Mouse (Mus musculus): ENCODE results near the gene Saa2. TPM values are rescaled to one million over a fixed set of nuclear protein-coding genes. Genes with fewer than 3 reads are reported as not detected.

The Saa2 gene
- polyA plus RNA-seq, 1 experiment from 2014 or later, result not detected

GRCm38 (mm10) chr7:46745816-46746215, 5.8 kb upstream of the Saa2 start:
- no peak overlapping the region for H3K4me3 ChIP-seq (ENCODE audit: low read depth, low read length)
- no peak overlapping the region for H3K4me2 ChIP-seq (ENCODE audit: low read depth, low read length)
- no peaks in the 10 kb centered on the region for H3K36me3 ChIP-seq (ENCODE audit: control insufficient read depth, insufficient read depth)
- H3K4me1 ChIP-seq (ENCODE audit: control insufficient read depth, low read depth, low read length), result no peaks in the 10 kb centered on the region
- no peak overlapping the region for H3K9ac ChIP-seq (ENCODE audit: low read depth, low read length)
- no peaks in the 10 kb centered on the region for H3K9me3 ChIP-seq (replicated peaks; ENCODE audit: control insufficient read depth, low read length)
- H3K27me3 ChIP-seq (ENCODE audit: control insufficient read depth, insufficient read depth, low read depth, low read length), result no peaks in the 10 kb centered on the region
- WGBS (ENCODE audit: insufficient replicate concordance), result 51% methylated on average over 3 of the region's 3 CpGs
- ATAC-seq (ENCODE audit: low read depth), result no peak
- no peak overlapping the region for H3K27ac ChIP-seq (ENCODE audit: low read length)

DNA sequence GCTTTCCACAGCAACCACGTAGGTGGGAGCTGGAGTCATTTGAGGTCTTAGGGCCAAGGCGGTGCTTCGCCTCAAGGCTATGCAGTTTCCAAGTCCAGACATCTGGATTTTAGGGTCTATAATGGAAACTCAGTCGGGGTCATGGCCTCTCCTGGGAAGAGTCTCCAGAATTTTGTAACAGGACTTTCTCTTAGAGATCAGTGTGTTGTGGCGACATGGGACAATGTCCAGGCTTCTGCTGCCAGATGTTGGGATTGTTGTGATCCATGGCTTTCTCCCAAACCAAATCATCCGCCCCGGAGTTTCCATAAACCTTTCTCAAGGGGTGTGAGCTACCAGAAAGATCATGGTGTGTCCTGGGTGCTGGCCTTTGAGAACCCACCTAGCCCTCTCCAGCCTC, 5.2 kb upstream of the Saa2 start:
- H3K27ac ChIP-seq (ENCODE audit: low read length), result no peak overlapping the region
- 68% methylated on average over 7 of the region's 7 CpGs for WGBS (ENCODE audit: insufficient replicate concordance)
- no peaks in the 10 kb centered on the region for H3K9me3 ChIP-seq (replicated peaks; ENCODE audit: control insufficient read depth, low read length)
- no peak for ATAC-seq (ENCODE audit: low read depth)
- no peak overlapping the region for H3K4me2 ChIP-seq (ENCODE audit: low read depth, low read length)
- H3K4me1 ChIP-seq (ENCODE audit: control insufficient read depth, low read depth, low read length), result no peaks in the 10 kb centered on the region
- no peaks in the 10 kb centered on the region for H3K36me3 ChIP-seq (ENCODE audit: control insufficient read depth, insufficient read depth)
- H3K27me3 ChIP-seq (ENCODE audit: control insufficient read depth, insufficient read depth, low read depth, low read length), result no peaks in the 10 kb centered on the region
- H3K4me3 ChIP-seq (ENCODE audit: low read depth, low read length), result no peak overlapping the region
- H3K9ac ChIP-seq (ENCODE audit: low read depth, low read length), result no peak overlapping the region

DNA sequence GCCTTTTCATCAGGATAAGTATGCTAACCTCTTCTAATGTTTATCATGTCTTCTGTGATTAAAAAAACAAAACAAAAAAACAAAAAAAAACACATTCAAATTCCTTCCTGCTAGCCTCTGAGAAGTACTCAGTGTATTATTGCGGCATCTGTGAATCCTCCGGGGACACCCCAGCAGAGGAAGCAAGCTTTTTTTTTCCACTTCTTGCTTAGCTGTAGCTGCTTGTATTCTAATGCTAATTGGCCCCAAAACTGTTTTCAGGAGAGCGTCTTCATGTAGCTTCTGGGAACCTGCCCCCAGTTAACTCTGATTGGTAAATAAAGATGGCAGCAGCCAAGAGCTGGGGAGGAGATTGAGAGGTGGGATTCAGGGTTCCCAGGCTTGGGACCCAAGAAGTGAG, 3.1 kb upstream of the Saa2 start:
- H3K9ac ChIP-seq (ENCODE audit: low read depth, low read length), result no peak overlapping the region
- no peak overlapping the region for H3K27ac ChIP-seq (ENCODE audit: low read length)
- no peak overlapping the region for H3K4me3 ChIP-seq (ENCODE audit: low read depth, low read length)
- WGBS (ENCODE audit: insufficient replicate concordance), result 64% methylated on average over 3 of the region's 3 CpGs
- H3K4me2 ChIP-seq (ENCODE audit: low read depth, low read length), result no peak overlapping the region
- no peaks in the 10 kb centered on the region for H3K4me1 ChIP-seq (ENCODE audit: control insufficient read depth, low read depth, low read length)
- no peak for ATAC-seq (ENCODE audit: low read depth)
- H3K27me3 ChIP-seq (ENCODE audit: control insufficient read depth, insufficient read depth, low read depth, low read length), result no peaks in the 10 kb centered on the region
- H3K9me3 ChIP-seq (replicated peaks; ENCODE audit: control insufficient read depth, low read length), result no peaks in the 10 kb centered on the region
- H3K36me3 ChIP-seq (ENCODE audit: control insufficient read depth, insufficient read depth), result no peaks in the 10 kb centered on the region

DNA sequence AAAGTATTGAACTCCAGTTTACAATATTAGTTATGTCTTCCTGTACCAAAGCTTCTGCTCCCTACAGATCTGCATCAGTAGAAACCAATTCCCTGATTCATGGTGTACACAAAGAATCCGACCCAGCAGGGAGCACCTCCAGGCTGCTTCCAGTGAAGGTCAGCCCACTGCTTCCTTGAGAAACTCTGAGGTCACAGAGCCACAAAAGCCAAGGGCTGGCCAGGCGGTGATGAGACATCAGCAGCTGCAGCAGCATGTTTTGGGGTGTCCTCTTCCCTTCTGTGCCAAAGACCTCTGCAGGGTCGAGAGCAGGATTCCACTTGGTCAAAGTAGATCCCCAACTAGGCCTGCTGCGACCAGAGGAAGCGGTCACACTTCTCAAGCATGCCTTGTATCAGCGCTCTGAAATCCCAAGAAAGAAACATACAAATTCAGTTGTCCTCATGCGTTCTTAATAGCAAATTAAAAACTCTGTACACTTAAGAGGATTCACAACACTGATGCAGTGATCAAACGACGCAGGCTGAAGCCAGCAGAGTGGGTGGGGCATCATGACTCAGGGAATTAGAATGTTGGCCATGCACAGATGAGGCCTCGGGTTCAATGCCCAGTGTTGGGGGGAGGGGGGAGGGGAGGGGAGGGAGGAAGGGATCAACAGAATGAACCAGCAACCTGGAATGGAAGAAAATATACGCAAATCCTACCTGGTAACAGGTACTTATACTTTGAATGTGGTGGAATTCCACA, 9.6 kb downstream of the Saa2 start:
- Histone ChIP-seq H3K27ac (ENCODE audit: low read length) (no peak overlapping the region), H3K27me3 (ENCODE audit: control insufficient read depth, insufficient read depth, low read depth, low read length) (no peaks in the 10 kb centered on the region), H3K9me3 (replicated peaks; ENCODE audit: control insufficient read depth, low read length) (no peaks in the 10 kb centered on the region), H3K9ac (ENCODE audit: low read depth, low read length) (no peak overlapping the region), H3K4me1 (ENCODE audit: control insufficient read depth, low read depth, low read length) (no peaks in the 10 kb centered on the region; the same call in 1 of the 2 replicates), H3K36me3 (ENCODE audit: control insufficient read depth, insufficient read depth) (peaks cover 8% of the 10 kb centered on the region), H3K4me3 (ENCODE audit: low read depth, low read length) (no peak overlapping the region), H3K4me2 (ENCODE audit: low read depth, low read length) (no peak overlapping the region)
- ATAC-seq (ENCODE audit: low read depth), result no peak
- 60% methylated on average over 11 of the region's 11 CpGs for WGBS (ENCODE audit: insufficient replicate concordance)

DNA sequence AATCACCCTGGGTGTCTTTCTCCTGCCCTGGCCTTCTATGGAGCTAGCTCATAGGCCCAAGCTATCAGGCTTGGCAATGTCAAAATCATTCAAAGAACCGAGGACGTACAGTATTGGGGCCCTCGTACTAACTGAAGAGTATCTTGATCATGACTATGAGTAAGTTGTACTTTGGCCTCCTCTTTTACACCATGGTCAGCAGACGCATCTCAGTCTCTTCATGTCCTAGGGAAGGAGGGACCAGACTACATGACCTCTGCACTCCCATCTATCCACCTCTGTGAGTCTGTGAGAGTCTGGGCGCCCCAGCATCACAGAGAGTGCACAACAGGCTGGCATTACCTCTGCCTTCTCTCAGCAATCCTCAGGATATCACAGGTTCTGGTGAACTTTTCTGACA, 11.0 kb downstream of the Saa2 start:
- Histone ChIP-seq H3K27ac (ENCODE audit: low read length) (no peak overlapping the region), H3K4me3 (ENCODE audit: low read depth, low read length) (no peak overlapping the region), H3K27me3 (ENCODE audit: control insufficient read depth, insufficient read depth, low read depth, low read length) (no peaks in the 10 kb centered on the region), H3K9me3 (replicated peaks; ENCODE audit: control insufficient read depth, low read length) (no peaks in the 10 kb centered on the region), H3K9ac (ENCODE audit: low read depth, low read length) (no peak overlapping the region), H3K4me2 (ENCODE audit: low read depth, low read length) (no peak overlapping the region), H3K4me1 (ENCODE audit: control insufficient read depth, low read depth, low read length) (no peaks in the 10 kb centered on the region; the same call in 1 of the 2 replicates), H3K36me3 (ENCODE audit: control insufficient read depth, insufficient read depth) (peaks cover 8% of the 10 kb centered on the region)
- no peak for ATAC-seq (ENCODE audit: low read depth)
- 67% methylated on average over 5 of the region's 5 CpGs for WGBS (ENCODE audit: insufficient replicate concordance)

DNA sequence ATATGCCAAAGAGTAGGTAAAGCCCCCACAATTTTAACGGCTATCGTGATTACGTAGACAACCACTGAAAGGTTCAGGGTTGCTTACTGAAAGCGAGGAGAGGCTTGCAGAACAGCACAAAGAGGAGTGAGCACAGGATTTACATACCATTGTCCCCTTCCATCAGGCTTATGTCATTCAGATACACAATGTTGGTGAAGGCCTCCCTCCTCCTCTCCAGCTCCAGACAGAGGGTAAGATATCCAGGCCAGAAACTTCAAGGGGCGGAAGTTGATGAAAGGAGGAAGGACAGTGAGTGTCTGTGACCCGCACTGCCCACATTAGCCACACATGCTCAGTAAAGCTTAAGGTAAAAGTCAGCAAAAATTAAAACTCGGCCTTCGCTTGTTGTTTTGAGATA, 13.1 kb downstream of the Saa2 start:
- no peaks in the 10 kb centered on the region for H3K27me3 ChIP-seq (ENCODE audit: control insufficient read depth, insufficient read depth, low read depth, low read length)
- WGBS (ENCODE audit: insufficient replicate concordance), result 83% methylated on average over 8 of the region's 8 CpGs
- no peaks in the 10 kb centered on the region for H3K9me3 ChIP-seq (replicated peaks; ENCODE audit: control insufficient read depth, low read length)
- H3K4me3 ChIP-seq (ENCODE audit: low read depth, low read length), result no peak overlapping the region
- H3K4me2 ChIP-seq (ENCODE audit: low read depth, low read length), result no peak overlapping the region
- no peaks in the 10 kb centered on the region; the same call in 1 of the 2 replicates for H3K4me1 ChIP-seq (ENCODE audit: control insufficient read depth, low read depth, low read length)
- ATAC-seq (ENCODE audit: low read depth), result no peak
- no peak overlapping the region for H3K9ac ChIP-seq (ENCODE audit: low read depth, low read length)
- no peak overlapping the region for H3K27ac ChIP-seq (ENCODE audit: low read length)
- peaks cover 18% of the 10 kb centered on the region for H3K36me3 ChIP-seq (ENCODE audit: control insufficient read depth, insufficient read depth)

DNA sequence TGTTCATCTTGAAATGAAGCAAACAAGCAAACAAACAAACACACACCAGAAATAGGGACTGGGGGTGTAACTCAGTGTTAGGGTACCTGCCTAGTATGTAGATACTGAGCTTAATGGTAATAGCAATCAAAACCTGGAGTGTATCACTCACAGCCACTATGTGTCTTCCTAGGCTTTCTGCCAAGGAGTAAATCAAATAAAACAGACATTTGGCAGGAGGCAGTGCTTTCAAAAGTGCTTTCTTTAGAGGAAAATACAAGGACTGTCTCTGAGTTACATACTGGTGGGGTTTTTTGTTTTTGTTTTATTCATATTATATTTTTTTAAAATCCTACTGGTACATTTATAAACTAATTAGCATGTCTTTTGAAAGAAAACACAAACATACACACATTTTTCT, 15.8 kb downstream of the Saa2 start:
- Histone ChIP-seq H3K9me3 (replicated peaks; ENCODE audit: control insufficient read depth, low read length) (no peaks in the 10 kb centered on the region), H3K27ac (ENCODE audit: low read length) (no peak overlapping the region), H3K4me3 (ENCODE audit: low read depth, low read length) (no peak overlapping the region), H3K36me3 (ENCODE audit: control insufficient read depth, insufficient read depth) (peaks cover 18% of the 10 kb centered on the region), H3K4me2 (ENCODE audit: low read depth, low read length) (no peak overlapping the region), H3K27me3 (ENCODE audit: control insufficient read depth, insufficient read depth, low read depth, low read length) (no peaks in the 10 kb centered on the region), H3K4me1 (ENCODE audit: control insufficient read depth, low read depth, low read length) (no peaks in the 10 kb centered on the region), H3K9ac (ENCODE audit: low read depth, low read length) (no peak overlapping the region)
- no peak for ATAC-seq (ENCODE audit: low read depth)

- peaks cover 17% of the 10 kb centered on the region for H3K36me3 ChIP-seq (ENCODE audit: control insufficient read depth, insufficient read depth)
- ATAC-seq (ENCODE audit: low read depth), result no peak
- H3K9ac ChIP-seq (ENCODE audit: low read depth, low read length), result no peak overlapping the region
- H3K4me1 ChIP-seq (ENCODE audit: control insufficient read depth, low read depth, low read length), result no peaks in the 10 kb centered on the region
- H3K4me2 ChIP-seq (ENCODE audit: low read depth, low read length), result no peak overlapping the region
- H3K27me3 ChIP-seq (ENCODE audit: control insufficient read depth, insufficient read depth, low read depth, low read length), result no peaks in the 10 kb centered on the region
- WGBS (ENCODE audit: insufficient replicate concordance), result 86% methylated on average over 7 of the region's 7 CpGs
- no peak overlapping the region for H3K27ac ChIP-seq (ENCODE audit: low read length)
- no peak overlapping the region for H3K4me3 ChIP-seq (ENCODE audit: low read depth, low read length)
- no peaks in the 10 kb centered on the region for H3K9me3 ChIP-seq (replicated peaks; ENCODE audit: control insufficient read depth, low read length)
Measured at GRCm38 (mm10) chr7:46768451-46768850, 16.9 kb downstream of the Saa2 start.

DNA sequence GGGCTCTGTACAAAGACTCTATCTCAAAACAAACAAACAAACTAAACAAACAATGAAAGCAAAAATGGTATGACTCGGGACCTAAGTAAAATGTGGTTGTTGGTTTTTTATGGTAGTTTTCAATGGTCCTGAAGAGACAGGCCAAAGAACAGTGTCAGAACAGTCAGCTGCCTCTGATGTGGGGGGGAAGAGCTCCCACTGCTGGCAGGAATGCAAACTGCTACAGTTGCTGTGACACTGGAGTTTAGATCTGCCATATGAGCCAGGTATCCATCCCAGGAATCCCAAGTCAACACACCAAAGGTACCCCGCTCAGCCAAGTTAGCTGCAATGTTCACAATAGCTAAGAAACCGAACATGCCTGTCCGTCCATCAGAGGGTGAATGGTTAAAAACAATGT, 19.1 kb downstream of the Saa2 start:
- 46% methylated on average over 4 of the region's 4 CpGs for WGBS (ENCODE audit: insufficient replicate concordance)
- no peak overlapping the region for H3K4me3 ChIP-seq (ENCODE audit: low read depth, low read length)
- H3K9ac ChIP-seq (ENCODE audit: low read depth, low read length), result no peak overlapping the region
- no peak overlapping the region for H3K27ac ChIP-seq (ENCODE audit: low read length)
- no peak; the same call in 1 of the 2 replicates for ATAC-seq (ENCODE audit: low read depth)
- no peak overlapping the region for H3K4me2 ChIP-seq (ENCODE audit: low read depth, low read length)
- no peaks in the 10 kb centered on the region for H3K4me1 ChIP-seq (ENCODE audit: control insufficient read depth, low read depth, low read length)
- H3K9me3 ChIP-seq (replicated peaks; ENCODE audit: control insufficient read depth, low read length), result no peaks in the 10 kb centered on the region
- H3K27me3 ChIP-seq (ENCODE audit: control insufficient read depth, insufficient read depth, low read depth, low read length), result no peaks in the 10 kb centered on the region
- peaks cover 13% of the 10 kb centered on the region for H3K36me3 ChIP-seq (ENCODE audit: control insufficient read depth, insufficient read depth)

Data from liver, embryonic 16.5 days (tissue).